Mouse (Mus musculus): ENCODE measurements around the gene Gpsm3.

Gpsm3 gene

DNA sequence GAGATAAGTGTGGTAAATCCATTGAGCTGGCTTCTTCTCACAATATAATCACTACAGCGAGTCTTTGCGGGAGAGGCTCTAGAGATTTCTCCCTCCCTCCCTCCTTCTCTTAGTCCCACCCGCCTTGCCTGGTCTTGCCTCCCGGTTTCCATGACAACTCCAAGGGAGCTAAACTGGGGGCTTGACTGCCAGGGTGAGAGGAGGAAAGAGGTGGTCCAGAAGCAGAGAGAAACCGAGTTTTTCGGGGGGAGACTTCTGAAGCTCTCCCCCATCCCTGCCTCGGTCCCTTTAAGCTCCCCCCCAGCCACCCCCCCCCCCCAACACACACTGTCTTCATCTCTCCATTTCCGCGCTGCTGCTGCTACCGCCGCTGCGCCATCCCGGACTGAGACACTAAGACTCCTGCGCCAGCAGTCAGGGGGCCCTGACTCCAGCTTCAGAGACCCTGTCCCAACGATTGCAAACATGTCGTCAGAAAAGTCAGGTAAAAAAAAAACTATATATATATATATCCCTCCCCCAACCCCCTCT lies 39.7 kb downstream of the Gpsm3 start, which contains the start of gene Prrt1:
Prrt1 (plus strand) TSS at position 313 of the 531 bp plus-strand sequence.
- DNase-seq (ENCODE audit: low spot score in 2 of 2), result no peak

- no peak for DNase-seq (ENCODE audit: low spot score in 2 of 2)
These were observed 40.4 kb downstream of the Gpsm3 start for GRCm38 (mm10) chr17:34629796-34630603.

- no peak for DNase-seq (ENCODE audit: low spot score in 2 of 2)
These were observed 41.2 kb downstream of the Gpsm3 start for GRCm38 (mm10) chr17:34630761-34631301.

DNA sequence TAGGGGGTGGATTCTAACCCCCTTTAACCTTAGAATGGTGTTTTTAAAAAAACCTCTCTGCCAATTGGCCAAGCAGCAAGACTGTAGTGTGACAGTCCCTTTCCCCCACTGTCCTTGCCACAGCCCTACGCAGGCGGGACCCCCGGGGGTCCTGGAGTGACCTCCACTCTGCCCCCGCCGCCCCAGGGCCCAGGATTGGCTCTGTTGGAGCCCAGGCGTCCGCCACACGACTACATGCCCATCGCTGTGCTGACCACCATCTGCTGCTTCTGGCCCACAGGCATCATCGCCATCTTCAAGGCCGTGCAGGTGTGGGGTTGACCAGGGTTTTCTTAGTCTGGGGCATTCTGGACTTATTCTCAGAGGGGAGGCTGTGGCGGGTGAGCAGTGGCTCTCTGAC lies 42.0 kb downstream of the Gpsm3 start:
- no peak for DNase-seq (ENCODE audit: low spot score in 2 of 2)

GRCm38 (mm10) chr17:34632261-34632691 lies 42.7 kb downstream of the Gpsm3 start:
- peak in 1 of 2 experiments; percentile 43 for DNase-seq (ENCODE audit: low spot score in 2 of 2)

GRCm38 (mm10) chr17:34635671-34636070 lies 46.1 kb downstream of the Gpsm3 start:
- no peak for DNase-seq (ENCODE audit: low spot score in 2 of 2)

- no peak for DNase-seq (ENCODE audit: low spot score in 2 of 2)
These were observed 47.9 kb downstream of the Gpsm3 start for GRCm38 (mm10) chr17:34637459-34637858.

DNA sequence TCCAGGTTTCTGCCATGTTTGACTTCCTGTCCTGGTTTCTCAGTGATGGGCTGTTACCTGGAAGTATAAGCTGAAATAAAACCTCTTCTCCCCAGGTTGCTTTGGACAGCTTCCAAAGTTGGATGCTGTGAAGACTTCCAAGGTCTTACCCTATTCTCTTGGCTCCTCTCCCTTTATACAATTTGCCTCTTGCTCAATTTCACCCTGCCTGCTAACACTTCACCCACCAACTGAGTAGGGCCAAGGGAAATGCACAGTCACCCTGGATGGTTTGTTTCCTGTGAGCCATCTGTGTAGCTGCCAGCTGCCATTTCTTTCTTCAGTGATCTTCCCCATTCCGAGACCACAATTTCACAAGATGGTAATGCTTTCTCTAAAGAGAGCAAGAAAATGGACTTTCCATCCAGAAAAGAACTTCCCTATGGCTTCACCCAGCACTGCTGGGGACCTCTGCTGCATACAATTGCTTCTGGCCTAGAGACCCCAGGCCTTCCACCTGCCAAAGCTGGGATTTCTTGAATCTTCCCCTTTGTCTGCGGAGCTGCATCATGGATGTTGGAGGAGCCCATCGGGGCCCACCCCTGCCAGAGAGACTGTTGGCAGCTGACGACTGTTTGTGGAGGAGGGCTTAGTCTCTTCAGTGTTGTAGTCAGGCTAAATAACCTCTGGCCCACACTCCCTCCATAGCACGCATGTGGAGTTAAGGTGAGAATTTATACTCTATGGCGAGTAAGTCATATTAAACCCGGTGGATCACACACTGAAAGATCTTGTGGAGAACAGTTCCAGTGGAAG lies 50.1 kb downstream of the Gpsm3 start:
- no peak for DNase-seq (ENCODE audit: low spot score in 2 of 2)

DNA sequence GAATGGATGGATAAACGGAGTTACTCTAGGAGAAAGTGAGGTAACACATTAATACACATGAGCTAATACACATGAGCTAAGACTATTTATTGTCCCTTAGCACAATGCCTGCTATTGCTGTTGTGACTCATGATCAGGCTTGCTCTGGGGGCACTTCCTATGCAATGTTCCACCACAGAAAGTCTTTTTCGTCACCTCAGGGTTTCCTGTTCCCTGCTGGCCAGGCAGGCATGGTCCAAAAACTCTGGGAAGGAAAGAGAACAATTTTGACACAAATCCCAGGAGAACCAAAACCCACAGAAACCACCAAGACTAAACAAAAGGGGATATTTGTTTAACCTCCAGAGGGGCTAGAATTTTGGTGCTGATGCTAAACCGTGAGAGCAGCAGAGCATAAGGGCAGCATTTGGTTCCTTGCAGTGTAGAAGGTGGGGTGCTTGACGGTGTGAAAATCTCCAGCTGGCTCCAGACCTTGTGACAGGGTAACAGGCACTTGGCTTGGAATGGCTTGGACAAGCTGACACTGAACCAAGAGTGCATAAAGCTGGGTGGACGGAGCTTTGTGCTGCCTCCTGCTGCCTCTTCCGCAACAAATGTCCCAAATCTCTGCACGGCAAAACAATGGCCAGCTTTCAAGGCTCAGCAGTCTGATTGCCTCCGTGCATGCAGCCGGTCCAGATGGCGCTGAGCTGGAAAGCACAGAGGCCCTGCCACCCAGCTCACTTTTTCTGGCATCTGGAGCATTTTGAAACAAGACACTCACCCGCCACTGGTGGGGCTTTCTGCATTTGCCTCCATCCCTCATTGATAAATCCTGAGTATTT lies 51.4 kb downstream of the Gpsm3 start:
- DNase-seq (ENCODE audit: low spot score in 2 of 2), result no peak
